Mouse (Mus musculus) adrenal gland, adult 2 months (tissue): Measurements from ENCODE around the gene Frmd6. TPM values are rescaled to one million over a fixed set of nuclear protein-coding genes. Genes with fewer than 3 reads are reported as not detected.

Experiments used
- DNase-seq: peaks from one replicate; pipeline ENCODE4 v3.0.0; 2021
- polyA plus RNA-seq: library from polyadenylated mRNA; depleted of rRNA; stranded (reverse); fragments of >200 nt; gene quantifications from 2 replicates; pipeline ENCODE4 v1.2.3, GENCODE M21; 2012
- total RNA-seq, 2 experiments: library from RNA; stranded (reverse); gene quantifications; 2 replicates each; pipeline ENCODE4 v1.2.3; 2021

The Frmd6 gene
- total and polyA plus RNA-seq, 3 experiments = 16.3 to 72.0 (median 55.3) TPM

GRCm38 (mm10) chr12:70807975-70808374 is 17.3 kb upstream of the Frmd6 start:
- no peak for DNase-seq

GRCm38 (mm10) chr12:70809957-70810356 is 15.4 kb upstream of the Frmd6 start:
- DNase-seq = no peak

- DNase-seq = no peak
Measured at GRCm38 (mm10) chr12:70811772-70812171, 13.5 kb upstream of the Frmd6 start.

- DNase-seq = no peak
Measured at GRCm38 (mm10) chr12:70812176-70812575, 13.1 kb upstream of the Frmd6 start.

- no peak for DNase-seq
Measured at GRCm38 (mm10) chr12:70812822-70813465, 12.4 kb upstream of the Frmd6 start.

- DNase-seq = no peak
Measured at GRCm38 (mm10) chr12:70816731-70817130, 8.6 kb upstream of the Frmd6 start.

- no peak for DNase-seq
Measured at GRCm38 (mm10) chr12:70824017-70824416, 1.3 kb upstream of the Frmd6 start.

- no peak for DNase-seq
Measured at GRCm38 (mm10) chr12:70825651-70826317, 470 bp downstream of the Frmd6 start.

- peak; percentile 35 for DNase-seq
Measured at GRCm38 (mm10) chr12:70826318-70827072, 1.2 kb downstream of the Frmd6 start.

- DNase-seq = peak; percentile 36
Measured at GRCm38 (mm10) chr12:70827187-70827900, 2.0 kb downstream of the Frmd6 start.

- DNase-seq = no peak
Measured at GRCm38 (mm10) chr12:70827901-70828271, 2.6 kb downstream of the Frmd6 start.

GRCm38 (mm10) chr12:70830982-70831566 is 5.8 kb downstream of the Frmd6 start:
- peak; percentile 25 for DNase-seq

GRCm38 (mm10) chr12:70832216-70832998 is 7.1 kb downstream of the Frmd6 start:
- DNase-seq = no peak

- no peak for DNase-seq
Measured at GRCm38 (mm10) chr12:70833050-70833449, 7.7 kb downstream of the Frmd6 start.

GRCm38 (mm10) chr12:70834043-70834442 is 8.7 kb downstream of the Frmd6 start:
- DNase-seq = no peak

- DNase-seq = no peak
Measured at GRCm38 (mm10) chr12:70835004-70835403, 9.7 kb downstream of the Frmd6 start.

- peak; percentile 65 for DNase-seq
Measured at GRCm38 (mm10) chr12:70837792-70838321, 12.5 kb downstream of the Frmd6 start.

GRCm38 (mm10) chr12:70845371-70845770 is 20.1 kb downstream of the Frmd6 start:
- peak; percentile 56 for DNase-seq

- DNase-seq = no peak
Measured at GRCm38 (mm10) chr12:70849024-70849423, 23.7 kb downstream of the Frmd6 start.

GRCm38 (mm10) chr12:70849517-70850291 is 24.4 kb downstream of the Frmd6 start:
- DNase-seq = no peak
